24 mouse cellular contexts compared by ENCODE assay signal in genomic region chr4:138971371-138971770, GRCm38 (mm10). TPM values are rescaled to one million over a fixed set of nuclear protein-coding genes. Genes with fewer than 3 reads are reported as not detected.
DNase-seq lines count a peak whose midpoint lies in the region; ATAC-seq and TF ChIP-seq lines count a peak whose summit lies in the region.
"Had no signal": no experiment of that assay in that cellular context is flagged by ENCODE, and none has a peak within 500 bp of the region (broad histone marks: within the 10 kb centered on the region; RNA-seq: fewer than 3 reads in every experiment).

No protein-coding gene starts in this region.

- no peak overlapping the region for H3K4me3 ChIP-seq in heart, adult 2 months
- no peak overlapping the region for H3K4me3 ChIP-seq in liver, adult 2 months (ENCODE audit: insufficient read depth, low read depth, low read length)
- H3K4me3 ChIP-seq in intestine, embryonic 16.5 days (ENCODE audit: low read length), result no peak overlapping the region
- no peak overlapping the region for H3K4me3 ChIP-seq in stomach, embryonic 15.5 days (replicated peaks)
- H3K4me3 ChIP-seq: hindbrain, embryonic 15.5 days had no signal

- no peaks in the 10 kb centered on the region; the same call in 1 of the 2 replicates for H3K4me1 ChIP-seq in heart, adult 2 months (ENCODE audit: control insufficient read depth, insufficient read depth, low read length)
- H3K4me1 ChIP-seq in liver, adult 2 months (ENCODE audit: control insufficient read depth, insufficient read depth, low read length), result peaks cover 38% of the 10 kb centered on the region
- H3K4me1 ChIP-seq in intestine, embryonic 16.5 days (ENCODE audit: control insufficient read depth, insufficient read depth, low read length), result peaks cover 10% of the 10 kb centered on the region; the same call in 1 of the 2 replicates
- peaks cover 24% of the 10 kb centered on the region for H3K4me1 ChIP-seq in stomach, embryonic 15.5 days

- H3K36me3 ChIP-seq in heart, adult 2 months (ENCODE audit: control insufficient read depth, insufficient read depth, low read length), result no peaks in the 10 kb centered on the region
- H3K36me3 ChIP-seq in liver, adult 2 months (ENCODE audit: control insufficient read depth, insufficient read depth, low read length), result no peaks in the 10 kb centered on the region
- no peaks in the 10 kb centered on the region for H3K36me3 ChIP-seq in intestine, embryonic 16.5 days (ENCODE audit: control insufficient read depth, insufficient read depth, low read length)
- no peaks in the 10 kb centered on the region for H3K36me3 ChIP-seq in stomach, embryonic 15.5 days
- H3K36me3 ChIP-seq: embryonic facial prominence, embryonic 15.5 days; forebrain, embryonic 10.5 days; heart, embryonic 15.5 days; hindbrain, embryonic 15.5 days had no signal

- H3K27ac ChIP-seq in heart, adult 2 months, result peak overlapping the region; percentile 88; the same call in 1 of the 2 replicates
- H3K27ac ChIP-seq in liver, adult 2 months (replicated peaks; ENCODE audit: insufficient read depth, low read depth, low read length), result peak overlapping the region; percentile 74
- peak overlapping the region; percentile 96 for H3K27ac ChIP-seq in intestine, embryonic 16.5 days (ENCODE audit: low read length)
- H3K27ac ChIP-seq in stomach, embryonic 15.5 days, result peak overlapping the region; percentile 40; the same call in 1 of the 2 replicates
- H3K27ac ChIP-seq: embryonic facial prominence, embryonic 15.5 days; forebrain, embryonic 10.5 days; hindbrain, embryonic 15.5 days had no signal

- no peaks in the 10 kb centered on the region for H3K9me3 ChIP-seq in intestine, embryonic 16.5 days (ENCODE audit: control insufficient read depth, low read length)
- H3K9me3 ChIP-seq in stomach, embryonic 15.5 days, result no peaks in the 10 kb centered on the region
- H3K9me3 ChIP-seq: embryonic facial prominence, embryonic 15.5 days; forebrain, embryonic 10.5 days; heart, embryonic 15.5 days; hindbrain, embryonic 15.5 days had no signal

- 89% methylated on average over 6 of the region's 6 CpGs for WGBS in heart, adult 2 months
- WGBS in liver, adult 2 months, result 27% methylated on average over 6 of the region's 6 CpGs
- 83% methylated on average over 6 of the region's 6 CpGs for WGBS in intestine, embryonic 16.5 days
- 83% methylated on average over 6 of the region's 6 CpGs for WGBS in stomach, embryonic 15.5 days

- DNase-seq in heart, adult 2 months, result no peak
- DNase-seq in heart, adult 11 months, result no peak
- peak; percentile 97 for DNase-seq in liver, adult 2 months (ENCODE audit: extremely low read depth, low read depth, low spot score)
- no peak for DNase-seq in liver
- no peak for DNase-seq in cerebellum, adult 11 months
- DNase-seq in MN1 (ENCODE audit: low spot score), result no peak

- TF ChIP-seq CTCF in heart, adult 2 months (IDR thresholded peaks at IDR 0.05), result no peak
- no peak for TF ChIP-seq CTCF in liver, adult 2 months (IDR thresholded peaks at IDR 0.05; ENCODE audit: low read depth, low read length)

- TF ChIP-seq EP300 in heart, adult 2 months (IDR thresholded peaks at IDR 0.05; ENCODE audit: insufficient read depth, low read depth, low read length), result no peak

- ATAC-seq in intestine, embryonic 16.5 days, result no peak
- no peak for ATAC-seq in stomach, embryonic 15.5 days (ENCODE audit: insufficient read depth, low FRiP score, low read depth)
- ATAC-seq: forebrain, embryonic 14.5 days had no signal

- H3K9ac ChIP-seq in heart, adult 2 months (ENCODE audit: low read depth, low read length), result no peak overlapping the region
- peak overlapping the region; percentile 9 for H3K9ac ChIP-seq in liver, adult 2 months (ENCODE audit: low read depth, low read length)
- peak overlapping the region; percentile 21; the same call in 1 of the 2 replicates for H3K9ac ChIP-seq in intestine, embryonic 16.5 days (ENCODE audit: low read depth, low read length)
- no peak overlapping the region for H3K9ac ChIP-seq in stomach, embryonic 15.5 days
- H3K9ac ChIP-seq: embryonic facial prominence, embryonic 15.5 days; heart, embryonic 15.5 days; hindbrain, embryonic 15.5 days had no signal

- no peak overlapping the region for H3K4me2 ChIP-seq in intestine, embryonic 16.5 days (ENCODE audit: low read depth, low read length)
- no peak overlapping the region for H3K4me2 ChIP-seq in stomach, embryonic 15.5 days

- no peaks in the 10 kb centered on the region for H3K79me2 ChIP-seq in heart, adult 2 months (replicated peaks; ENCODE audit: control insufficient read depth, insufficient read depth, low read length)
- no peaks in the 10 kb centered on the region for H3K79me2 ChIP-seq in liver, adult 2 months (ENCODE audit: control insufficient read depth, insufficient read depth, low read length)

- no peak for TF ChIP-seq POLR2A in heart, adult 2 months (IDR thresholded peaks at IDR 0.05; ENCODE audit: insufficient read depth, low read depth, low read length)
- no peak for TF ChIP-seq POLR2A in liver, adult 2 months (IDR thresholded peaks at IDR 0.05; ENCODE audit: extremely low read depth, insufficient read depth, low read length)

- intact Hi-C loops in heart, adult 2 months (cut with DNase I), result loop anchor here (5.0 kb wide), 1 partner anchor 49 kb away; no protein-coding TSS in a partner anchor

- H3K27me3 ChIP-seq in heart, adult 2 months (ENCODE audit: control insufficient read depth, insufficient read depth, low read length), result no peaks in the 10 kb centered on the region
- no peaks in the 10 kb centered on the region for H3K27me3 ChIP-seq in liver, adult 2 months (ENCODE audit: control insufficient read depth, insufficient read depth, low read length)
- no peaks in the 10 kb centered on the region for H3K27me3 ChIP-seq in intestine, embryonic 16.5 days (replicated peaks; ENCODE audit: control insufficient read depth, insufficient read depth, low read length)
- no peaks in the 10 kb centered on the region for H3K27me3 ChIP-seq in stomach, embryonic 15.5 days (replicated peaks)
- H3K27me3 ChIP-seq: embryonic facial prominence, embryonic 15.5 days; heart, embryonic 15.5 days had no signal

RNA-seq across cellular contexts. Expression of gene Tmco4, which starts 1.3 kb away (rescaled TPM):
- total RNA-seq in heart, adult 2 months (2021), result 10 to 100 TPM in 1 of 2 experiments, 1 to 10 TPM in 1; 9.2 to 11.7 TPM
- polyA plus RNA-seq in heart, adult 2 months (2012; rRNA removed), result 8.4 and 12.2 TPM in 2 replicates
- total RNA-seq in liver, adult 2 months (2014; rRNA removed), result 10.2 and 12.6 TPM in 2 replicates
- polyA plus RNA-seq in liver, adult 2 months (2012; rRNA removed), result 14.6 and 15.3 TPM in 2 replicates
- 16.3 and 17.1 TPM in 2 replicates for polyA plus RNA-seq in intestine, embryonic 16.5 days (2015; fragmentation: Nextera tagmentation; extraction: Ambion mirVana)
- polyA plus RNA-seq in stomach, embryonic 15.5 days (2015; fragmentation: Nextera tagmentation; extraction: Ambion mirVana), result 9.2 and 9.4 TPM in 2 replicates

RNA-seq across cellular contexts. Expression of gene Rnf186, which starts 4.5 kb away (rescaled TPM):
- total RNA-seq in heart, adult 2 months (2021), result not detected
- 2.0 TPM in 1 of 2 replicates, not detected in the other for polyA plus RNA-seq in heart, adult 2 months (2012; rRNA removed)
- total RNA-seq in liver, adult 2 months (2014; rRNA removed), result 5.5 and 13.4 TPM in 2 replicates
- polyA plus RNA-seq in liver, adult 2 months (2012; rRNA removed), result 24.5 and 25.8 TPM in 2 replicates
- polyA plus RNA-seq in intestine, embryonic 16.5 days (2015; fragmentation: Nextera tagmentation; extraction: Ambion mirVana), result 106 and 121 TPM in 2 replicates
- polyA plus RNA-seq in stomach, embryonic 15.5 days (2015; fragmentation: Nextera tagmentation; extraction: Ambion mirVana), result 22.7 and 26.1 TPM in 2 replicates
- total RNA-seq: adrenal gland, adult 2 months; adrenal gland, postnatal 25 days; common myeloid progenitor, adult 5-6 weeks; gastrocnemius, adult 8-10 months; heart, postnatal 36 days had no signal
- polyA plus RNA-seq: C2C12; cerebellum, adult 2 months; embryonic facial prominence, embryonic 11.5 days; erythroblast, embryonic 14.5 days; forebrain, embryonic 10.5 days; forebrain, embryonic 14.5 days; hindbrain, embryonic 11.5 days; Patski had no signal

RNA-seq across cellular contexts. Expression of gene Otud3, which starts 57.6 kb away (rescaled TPM):
- total RNA-seq in heart, adult 2 months (2021), result 10 to 100 TPM; 10.4 to 11.7 TPM
- polyA plus RNA-seq in heart, adult 2 months (2012; rRNA removed), result 6.1 and 8.8 TPM in 2 replicates
- 4.1 and 5.6 TPM in 2 replicates for total RNA-seq in liver, adult 2 months (2014; rRNA removed)
- 4.1 and 5.1 TPM in 2 replicates for polyA plus RNA-seq in liver, adult 2 months (2012; rRNA removed)
- 4.4 and 4.6 TPM in 2 replicates for polyA plus RNA-seq in intestine, embryonic 16.5 days (2015; fragmentation: Nextera tagmentation; extraction: Ambion mirVana)
- 6.8 and 8.1 TPM in 2 replicates for polyA plus RNA-seq in stomach, embryonic 15.5 days (2015; fragmentation: Nextera tagmentation; extraction: Ambion mirVana)

Comparison
In these comparisons a context has a peak if more than half of its experiments do, and no peak if none do; other contexts are left out.
1. H3K27ac ChIP-seq: peak in every context shown above with its lines; median percentile 96 in intestine, embryonic 16.5 days; 88 in heart, adult 2 months; 74 in liver, adult 2 months; 40 in stomach, embryonic 15.5 days.
2. H3K9ac ChIP-seq: peak in liver, adult 2 months (single experiment) and intestine, embryonic 16.5 days (single experiment); none in heart, adult 2 months (single experiment) and stomach, embryonic 15.5 days (single experiment).